Mouse (Mus musculus) liver, postnatal 0 days (tissue): ENCODE data around the gene Plaur.

Source experiments
- CTCF ChIP-seq: sonication (generic); IDR thresholded peaks from 2 replicates; pipeline ENCODE4 v1.5.1; 2016; ENCODE audit warnings: antibody characterized with exemption, low read depth
- EP300 ChIP-seq: IDR thresholded peaks from 2 replicates; pipeline ENCODE4 v1.6.1; 2016; ENCODE audit warnings: antibody characterized with exemption, low read depth, mild to moderate bottlenecking

DNA sequence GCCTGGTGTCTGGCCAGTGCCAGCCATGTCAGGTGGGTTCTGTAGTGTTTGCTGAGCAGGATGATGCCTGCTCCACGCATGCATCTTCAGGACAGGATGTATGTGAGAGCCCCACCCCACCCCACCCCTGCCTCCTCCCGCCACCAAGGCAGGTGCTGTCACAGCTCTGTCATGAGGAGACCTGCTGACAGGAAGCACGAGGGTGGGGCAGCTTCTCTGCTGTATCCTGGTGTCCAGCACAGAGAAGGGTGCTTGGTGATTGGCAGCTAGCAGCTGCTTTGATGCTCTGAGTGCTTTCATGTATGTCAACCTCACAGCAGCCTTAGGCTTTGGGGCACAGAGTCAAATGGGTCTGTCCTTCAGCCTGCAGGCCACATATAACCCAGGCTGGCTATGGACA lies 48.7 kb upstream of the Plaur start:
- TF ChIP-seq CTCF (no peak), EP300 (no peak)
